Mouse (Mus musculus) right cerebral cortex, postnatal 10 days (tissue): ENCODE results near the gene Ttc9b.
"Not testable (repeated sequence)": the region's sequence is repeated elsewhere in the genome, so short reads cannot be mapped to it uniquely, and the experiment has no call there.

Experiments
- DNase-seq, 2 experiments: peaks; one replicate each; pipeline ENCODE4 v3.0.0; 2021; ENCODE audit warnings: low spot score in 2 of 2

Ttc9b gene

DNA sequence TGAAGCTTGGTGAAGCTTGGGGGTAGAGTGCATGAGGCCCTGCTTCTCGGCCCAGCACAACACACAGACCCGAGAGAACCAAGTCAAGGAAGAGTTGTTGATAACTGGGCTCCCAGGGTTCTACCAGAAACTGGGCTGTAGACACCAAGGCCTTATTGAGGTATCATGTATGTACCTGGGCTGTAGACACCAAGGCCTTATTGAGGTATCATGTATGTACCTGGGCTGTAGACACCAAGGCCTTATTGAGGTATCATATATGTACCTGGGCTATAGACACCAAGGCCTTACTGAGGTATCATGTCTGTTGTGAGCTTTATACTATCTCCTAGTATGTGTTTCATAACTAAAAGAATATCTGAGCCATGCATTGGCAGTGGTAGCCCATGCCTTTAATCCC is 18.6 kb upstream of the Ttc9b start:
- not testable (repeated sequence) for DNase-seq

DNA sequence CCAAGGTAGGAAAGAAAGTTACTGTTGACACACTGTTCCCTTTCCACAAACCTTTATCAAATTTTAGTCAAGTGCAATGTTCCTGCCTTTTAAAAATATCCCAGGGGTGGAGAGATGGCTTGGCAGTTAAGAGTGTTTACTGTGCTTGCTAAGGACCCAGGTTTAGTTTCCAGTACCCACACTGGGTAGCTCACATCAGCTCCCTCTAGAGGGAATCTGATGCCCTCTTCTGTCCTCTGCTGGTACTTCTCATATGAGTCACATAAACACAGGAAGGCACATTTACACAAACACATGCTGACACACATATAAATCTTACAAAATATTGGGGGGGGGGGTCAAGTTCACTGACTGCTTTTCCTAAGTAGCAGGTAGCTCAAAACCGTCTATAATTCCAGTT is 9.2 kb upstream of the Ttc9b start:
- no peak for DNase-seq

DNA sequence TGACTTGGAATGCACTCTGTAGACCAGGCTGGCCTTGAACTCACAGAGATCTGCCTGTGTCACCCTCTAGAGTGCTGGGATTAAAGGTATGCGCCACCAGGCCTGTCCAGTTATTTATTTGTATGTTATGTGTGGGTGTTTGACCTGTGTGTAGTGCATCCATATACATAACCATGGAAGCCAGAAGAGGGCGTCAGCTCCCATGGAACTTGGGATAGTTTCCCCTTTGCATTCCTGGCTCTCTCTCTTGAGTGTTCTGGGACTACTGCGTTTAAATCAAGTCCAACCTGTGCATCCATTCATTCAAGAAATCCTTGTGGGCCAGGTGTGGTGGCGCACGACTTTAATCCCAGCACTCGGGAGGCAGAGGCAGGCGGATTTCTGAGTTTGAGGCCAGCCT is 7.2 kb upstream of the Ttc9b start:
- no peak for DNase-seq

DNA sequence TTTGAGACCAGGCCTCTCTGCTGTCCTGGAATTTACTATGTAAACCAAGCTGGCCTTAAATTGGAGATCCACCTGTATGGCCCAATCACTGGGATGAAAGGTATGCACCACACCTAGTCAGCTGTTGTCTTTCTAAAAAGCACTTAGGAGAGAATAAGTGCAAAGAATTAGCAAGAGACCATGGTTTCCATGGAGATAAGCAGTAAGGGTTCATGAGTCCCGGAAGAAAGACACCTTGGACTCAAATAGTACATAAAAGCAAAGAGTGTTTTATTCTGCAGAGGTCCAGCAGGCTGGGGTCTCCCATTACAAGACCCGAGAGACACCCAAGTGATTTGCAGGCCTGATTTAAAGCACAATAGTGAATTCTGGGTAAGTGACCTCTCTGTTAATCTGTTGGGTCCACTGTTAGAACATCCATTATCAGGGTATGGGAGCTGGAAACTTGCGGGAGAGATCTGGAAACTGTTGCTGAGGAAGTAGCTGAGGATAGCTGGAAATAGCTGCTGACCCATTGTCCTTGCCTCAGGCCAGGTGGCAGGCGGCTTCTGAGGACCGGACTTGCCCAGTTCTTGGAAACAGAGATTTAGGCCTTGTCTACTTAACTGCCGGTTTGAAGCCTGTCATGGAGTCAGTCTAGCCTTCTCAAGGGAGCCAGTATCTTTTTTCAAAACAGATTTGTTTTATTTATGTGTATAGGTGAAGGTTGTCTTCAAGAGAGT is 6.3 kb upstream of the Ttc9b start:
- DNase-seq, result no peak

DNA sequence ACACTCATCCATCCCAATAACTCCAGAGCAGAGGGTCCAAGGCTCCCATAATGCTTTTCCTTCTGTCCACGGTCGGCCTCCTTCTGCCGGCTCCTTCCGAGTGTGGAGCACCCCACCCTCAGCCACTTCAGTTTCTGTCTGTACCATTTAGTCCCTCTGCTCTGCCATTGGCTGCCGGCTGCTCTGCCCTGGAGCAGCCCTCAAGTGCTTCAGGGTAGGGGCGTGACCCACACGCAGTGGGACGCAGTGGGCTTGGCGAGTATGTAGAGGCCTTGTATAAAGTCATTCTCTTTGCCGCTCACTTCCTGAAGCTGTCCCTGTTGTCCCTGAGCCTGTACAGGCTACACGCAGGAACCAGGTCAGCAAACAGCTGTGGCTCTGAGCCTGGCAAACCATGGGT is 4.0 kb upstream of the Ttc9b start:
- no peak for DNase-seq

DNA sequence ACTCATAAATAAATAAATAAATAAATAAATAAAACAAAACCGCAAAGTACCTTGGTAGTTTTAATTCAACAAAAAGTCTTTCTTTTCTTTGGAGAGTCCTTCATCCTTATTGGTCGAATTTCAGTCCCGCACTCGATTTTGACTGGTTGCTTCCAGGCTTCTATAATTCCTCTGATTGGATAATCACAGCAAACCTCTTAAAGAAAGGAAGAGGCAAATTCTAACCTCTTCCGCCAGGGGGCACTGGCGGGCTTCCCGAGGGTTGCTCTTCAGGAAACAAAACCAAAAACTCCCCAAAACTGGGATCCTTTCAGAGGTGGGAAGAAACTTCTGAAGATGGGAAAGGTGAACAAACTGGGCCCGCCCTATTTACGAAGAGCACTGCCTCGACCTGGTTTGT is 2.8 kb upstream of the Ttc9b start:
- DNase-seq, result peak; percentile 77 to 86

DNA sequence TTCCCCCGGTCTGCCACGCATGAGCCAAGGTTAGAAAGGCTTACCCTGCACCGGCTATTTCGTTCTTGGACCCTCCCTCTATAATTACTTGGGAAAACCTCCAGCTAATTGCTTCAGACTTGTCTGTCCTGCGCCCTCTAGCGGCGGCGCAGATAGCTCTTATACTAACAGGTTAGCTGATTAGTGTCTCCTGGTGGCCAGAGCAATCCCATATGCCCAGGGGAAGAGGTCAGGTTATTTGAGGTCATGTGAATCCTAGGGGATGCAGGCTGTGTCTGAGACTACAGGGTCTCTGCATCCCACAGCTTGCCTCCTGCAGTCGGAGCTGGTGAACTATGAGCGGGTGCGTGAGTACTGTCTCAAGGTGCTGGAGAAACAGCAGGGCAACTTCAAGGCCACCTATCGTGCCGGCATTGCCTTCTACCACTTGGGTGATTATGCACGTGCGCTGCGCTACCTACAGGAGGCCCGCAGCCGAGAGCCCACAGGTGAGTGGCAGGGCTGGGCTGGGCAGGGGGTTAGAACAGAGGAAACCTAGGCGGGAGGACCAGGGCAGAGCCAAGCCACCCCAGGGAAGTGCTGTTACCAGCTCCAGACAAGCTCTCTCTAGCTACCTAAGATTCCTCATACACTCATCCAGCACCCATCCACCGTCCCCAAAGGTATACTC is 1.0 kb downstream of the Ttc9b start:
- DNase-seq, result peak; percentile 65 to 74

DNA sequence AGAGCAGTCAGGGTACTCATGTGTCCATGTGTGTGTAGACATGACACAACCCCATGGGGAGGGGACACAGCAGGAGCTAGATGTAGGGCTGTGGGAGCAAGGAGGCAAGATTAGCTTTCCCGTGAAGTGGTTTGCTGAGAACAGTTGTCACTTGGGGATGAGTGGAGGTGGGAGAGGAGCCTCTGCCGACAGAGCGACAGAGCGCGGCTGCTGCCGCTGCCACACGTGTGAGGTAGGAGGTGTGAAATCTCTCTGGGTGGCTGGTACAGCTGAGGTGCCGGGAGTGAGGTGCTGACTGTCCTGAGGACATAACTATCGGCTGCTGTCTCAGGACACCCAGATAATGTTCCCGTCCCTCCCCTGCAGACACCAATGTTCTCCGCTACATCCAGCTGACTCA is 1.8 kb downstream of the Ttc9b start:
- peak in 1 of 2 experiments; percentile 52 for DNase-seq

DNA sequence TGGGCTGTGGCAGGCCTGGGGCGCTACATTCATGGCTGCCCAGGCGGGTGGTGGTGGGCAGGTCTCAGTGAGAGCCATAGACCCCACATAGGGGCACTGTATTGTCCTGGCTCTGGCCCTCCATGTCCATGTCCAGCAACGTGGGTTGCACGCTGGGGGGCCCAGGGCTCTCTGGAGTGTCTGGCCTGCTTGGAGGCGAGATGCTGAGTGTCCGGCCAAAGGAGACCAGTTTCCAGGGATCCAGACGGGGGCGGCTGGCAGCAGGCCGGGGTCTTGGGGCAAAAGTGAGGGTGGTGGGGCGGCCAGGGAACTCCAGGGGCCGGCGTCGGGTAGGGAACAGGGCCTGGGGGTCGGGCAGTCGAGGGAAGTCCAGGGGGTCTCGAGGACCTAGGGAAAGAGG is 2.9 kb downstream of the Ttc9b start:
- DNase-seq, result peak in 1 of 2 experiments; percentile 47

DNA sequence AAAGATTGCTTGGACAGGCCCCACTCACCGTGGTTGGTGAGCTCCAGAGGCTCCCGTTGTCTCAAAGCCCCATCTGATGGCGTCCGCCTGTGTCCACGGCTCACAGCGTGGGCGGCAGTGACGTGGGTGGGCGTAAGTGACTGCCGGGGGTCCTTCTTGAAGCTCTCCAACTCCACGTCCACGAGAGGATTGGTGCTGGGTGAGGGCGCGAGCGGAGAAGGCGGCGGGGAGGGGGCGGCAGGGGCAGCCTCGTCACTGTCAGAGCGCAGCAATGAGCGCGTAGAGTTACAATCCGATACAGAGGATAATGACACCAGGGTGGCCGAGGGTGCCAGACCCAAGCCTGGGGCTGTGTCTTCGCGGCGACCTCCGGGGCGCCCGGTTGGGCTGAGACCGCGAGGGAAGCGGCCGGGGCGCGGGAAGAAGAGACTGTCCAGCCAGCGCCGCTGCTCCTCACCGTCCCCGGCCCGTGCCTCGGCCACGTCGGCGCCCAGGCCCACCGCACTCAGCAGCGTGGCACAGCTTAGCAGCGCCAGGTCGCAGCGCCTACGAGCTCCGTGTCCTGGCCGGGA is 4.2 kb downstream of the Ttc9b start:
- DNase-seq, result peak in 1 of 2 experiments; percentile 56

DNA sequence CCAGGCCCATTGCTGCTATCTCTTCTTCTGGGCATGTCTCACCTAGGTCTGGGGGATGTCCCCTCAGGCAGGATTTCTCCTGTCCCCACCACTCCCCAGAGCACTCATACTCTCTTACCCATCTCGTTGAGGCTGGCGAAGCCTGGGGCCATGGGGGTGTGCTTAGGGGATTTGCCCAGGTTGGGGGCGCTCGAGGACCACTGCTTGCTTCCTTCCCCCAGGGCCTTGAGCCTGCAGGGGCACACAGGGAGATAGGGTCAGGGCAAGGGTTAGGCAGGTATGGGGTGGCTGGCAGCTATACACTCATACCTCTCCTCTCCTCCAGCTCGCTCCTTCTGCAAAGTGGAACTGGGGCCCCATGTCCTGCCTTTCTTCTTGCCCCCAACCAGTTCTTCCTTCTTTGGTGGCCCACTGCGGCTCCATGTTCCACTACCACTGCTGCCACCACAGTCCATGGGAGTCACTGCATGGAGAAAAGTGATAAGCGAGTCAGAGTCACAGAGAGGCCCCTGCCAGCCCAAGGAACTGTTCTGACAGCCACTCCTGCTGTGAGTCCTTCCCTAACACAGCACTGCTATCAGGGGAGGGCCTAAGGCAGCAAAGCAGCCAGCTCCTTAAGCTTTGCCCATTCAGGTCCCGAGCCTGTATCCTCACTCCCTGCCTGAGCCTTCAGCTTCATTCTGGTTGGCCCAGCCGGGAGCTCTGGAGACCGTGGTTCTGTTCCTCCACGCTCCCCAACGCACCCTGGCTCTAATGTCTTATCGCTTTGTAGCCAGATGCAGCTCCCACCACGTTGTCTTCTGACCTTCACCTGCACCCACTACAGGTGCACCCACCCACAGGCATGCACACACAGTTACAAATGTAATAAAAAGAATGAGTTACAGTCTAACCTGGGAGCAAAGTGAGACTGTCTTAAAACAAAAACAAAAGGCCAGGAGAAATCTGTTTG is 5.3 kb downstream of the Ttc9b start:
- peak in 1 of 2 experiments; percentile 51 for DNase-seq

DNA sequence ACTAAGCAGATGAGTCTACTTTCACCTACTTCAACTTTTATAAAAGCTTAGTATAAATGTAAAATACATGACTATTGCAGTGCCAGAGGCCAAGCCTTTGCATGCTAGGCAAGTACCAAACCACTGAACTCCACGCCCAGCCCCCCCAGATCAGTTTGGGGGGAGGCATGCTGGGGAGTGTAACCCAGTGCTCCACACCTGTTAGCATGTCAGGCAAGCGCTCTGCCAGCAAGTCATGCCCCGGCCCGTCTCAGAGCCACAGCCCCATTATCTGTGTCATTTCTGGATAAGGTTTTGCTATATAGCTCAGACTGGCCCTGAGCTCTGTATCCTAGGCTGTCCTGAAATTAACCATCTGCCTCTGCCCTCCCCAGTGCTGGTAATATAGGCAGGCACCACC is 8.3 kb downstream of the Ttc9b start:
- DNase-seq, result no peak

DNA sequence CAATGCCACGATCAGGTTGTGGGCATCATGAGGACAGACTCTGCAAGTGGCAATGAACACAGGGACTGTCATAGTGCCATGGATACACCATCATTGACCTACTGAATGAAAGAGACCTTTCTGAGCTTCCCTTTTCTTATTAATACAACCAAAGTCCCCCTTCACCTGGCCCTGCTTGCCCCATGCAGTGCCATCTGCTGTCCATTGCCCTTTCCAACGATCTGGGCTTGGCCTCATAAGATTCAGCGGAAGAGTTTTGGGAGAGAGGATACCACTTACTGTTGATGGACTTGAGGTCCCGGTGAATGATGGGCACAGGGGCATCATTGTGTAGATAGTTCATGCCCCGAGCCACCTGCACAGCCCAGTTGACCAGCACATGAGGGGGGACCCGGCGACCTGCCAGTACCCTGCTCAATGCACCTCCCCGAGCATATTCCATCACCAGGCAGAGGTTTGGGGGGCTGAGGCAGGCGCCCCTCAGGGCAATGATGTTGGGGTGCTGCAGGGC is 19.4 kb downstream of the Ttc9b start:
- no peak for DNase-seq

DNA sequence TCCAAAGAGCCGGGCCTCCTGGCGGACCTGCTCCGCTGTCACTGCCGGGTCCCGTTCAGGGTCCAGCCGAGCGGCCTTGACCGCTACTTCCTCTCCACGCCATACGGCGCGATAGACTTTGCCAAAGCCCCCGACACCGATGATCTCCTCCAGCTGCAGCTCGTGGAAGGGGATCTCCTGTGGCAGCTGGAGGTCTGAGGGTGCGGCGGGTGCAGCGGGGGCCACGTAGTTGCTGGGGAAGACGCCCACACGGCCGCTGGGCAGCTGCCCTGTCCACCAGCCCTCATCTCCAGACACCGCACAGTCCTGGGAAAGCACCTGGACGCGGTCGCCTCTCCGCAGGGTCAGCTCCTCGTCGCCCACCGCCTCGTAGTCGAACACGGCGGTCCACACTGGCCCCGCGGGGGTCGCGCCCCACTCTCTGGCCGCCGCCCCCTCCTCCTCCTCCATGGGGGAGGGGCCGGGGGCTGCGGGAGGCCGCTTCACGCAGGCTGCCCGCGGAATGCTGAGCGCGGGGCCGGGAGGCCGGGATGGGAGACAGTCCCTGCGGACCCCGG is 19.9 kb downstream of the Ttc9b start:
- DNase-seq, result peak; percentile 53 to 63

DNA sequence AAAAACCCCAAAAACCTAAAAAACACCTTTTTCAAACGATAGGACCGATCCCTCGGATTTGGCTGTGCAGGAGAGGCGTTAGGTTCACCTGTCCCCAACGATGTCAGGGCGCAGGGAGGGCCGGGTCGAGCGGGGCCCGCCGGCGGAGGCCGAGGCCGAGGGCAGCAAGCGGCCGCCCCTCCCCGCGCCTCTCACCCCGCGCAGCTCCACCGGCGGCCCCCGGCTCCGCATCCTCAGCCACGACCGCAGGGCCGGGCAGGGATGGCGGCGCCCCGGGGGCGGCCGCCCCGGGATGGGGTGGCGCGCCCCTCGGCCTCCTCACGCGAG is 20.4 kb downstream of the Ttc9b start:
- DNase-seq, result no peak

DNA sequence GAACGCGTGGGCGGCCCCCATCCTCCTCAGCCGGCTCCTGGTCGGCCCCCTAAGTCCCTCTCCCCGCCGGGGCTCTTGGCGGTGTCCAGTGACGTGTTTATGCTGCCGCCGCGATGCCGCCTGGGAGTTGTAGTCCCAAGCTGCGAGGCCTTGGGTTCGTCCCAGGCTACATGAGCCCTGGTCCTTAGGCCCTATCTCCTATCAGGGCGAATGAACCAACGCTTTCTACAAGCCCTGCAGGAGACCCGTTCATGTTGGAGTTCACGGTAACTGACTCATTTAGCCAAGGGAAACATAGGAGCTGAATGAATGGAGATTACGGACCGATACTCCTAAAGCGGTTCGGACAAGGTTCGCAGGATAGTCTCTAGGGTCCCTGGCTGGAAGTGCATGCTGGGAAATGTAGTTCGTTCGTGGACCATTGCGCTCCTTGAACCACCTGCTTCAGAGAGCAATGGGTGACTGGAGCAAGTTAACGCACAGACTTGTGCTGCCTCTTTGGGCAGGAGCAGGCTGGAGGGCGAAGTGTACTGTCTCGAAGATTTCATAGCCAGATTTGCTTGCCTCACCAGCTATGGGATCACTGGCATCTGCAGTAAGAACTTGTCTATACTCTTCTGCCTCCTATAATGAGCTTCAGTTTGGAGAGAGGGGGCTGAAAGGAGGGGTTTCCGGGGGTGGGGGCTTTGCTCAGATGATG is 21.0 kb downstream of the Ttc9b start, which contains the start of gene Map3k10:
Gene Map3k10, minus strand, starts transcription at position 77 of the 700 bp plus-strand sequence.
- DNase-seq, result peak; percentile 96 to 97

DNA sequence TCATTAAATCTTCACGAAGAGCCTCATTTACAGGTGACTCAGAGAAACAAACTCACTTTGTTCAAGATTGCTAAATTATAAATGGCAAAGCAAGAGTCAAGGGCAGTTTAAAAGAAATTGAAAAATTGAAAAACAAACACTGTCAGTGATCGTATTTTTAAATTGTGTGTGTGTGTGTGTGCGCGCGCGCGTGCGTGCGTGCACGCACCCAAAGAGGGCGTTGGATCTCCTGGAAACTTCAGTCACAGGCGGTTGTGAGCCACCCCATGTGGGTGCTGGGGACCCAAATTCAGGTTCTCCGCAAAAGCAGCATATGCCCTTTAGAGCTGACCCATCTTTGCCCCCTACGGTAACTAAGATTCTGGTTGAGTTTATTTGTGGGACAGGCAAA is 21.5 kb downstream of the Ttc9b start:
- DNase-seq, result peak in 1 of 2 experiments; percentile 36

DNA sequence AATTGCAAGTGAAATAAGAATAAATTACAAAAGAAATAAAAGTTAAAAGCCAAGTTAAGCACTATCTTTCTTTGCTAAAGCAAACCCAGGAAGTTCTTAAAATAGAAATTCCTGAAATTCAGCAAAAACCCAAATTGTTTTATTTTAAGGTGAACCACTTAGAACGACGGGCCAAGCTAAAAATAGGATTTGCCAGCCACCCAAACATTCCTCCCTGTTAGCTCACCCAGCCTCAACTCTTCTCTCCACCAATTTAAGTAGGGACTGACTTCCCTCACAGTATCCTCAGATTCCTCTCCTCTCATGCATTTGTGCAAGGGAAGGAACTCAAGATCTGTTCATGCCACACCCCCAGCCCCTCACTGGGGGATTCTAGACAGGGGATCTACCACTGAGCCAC is 29.5 kb downstream of the Ttc9b start:
- no peak for DNase-seq

DNA sequence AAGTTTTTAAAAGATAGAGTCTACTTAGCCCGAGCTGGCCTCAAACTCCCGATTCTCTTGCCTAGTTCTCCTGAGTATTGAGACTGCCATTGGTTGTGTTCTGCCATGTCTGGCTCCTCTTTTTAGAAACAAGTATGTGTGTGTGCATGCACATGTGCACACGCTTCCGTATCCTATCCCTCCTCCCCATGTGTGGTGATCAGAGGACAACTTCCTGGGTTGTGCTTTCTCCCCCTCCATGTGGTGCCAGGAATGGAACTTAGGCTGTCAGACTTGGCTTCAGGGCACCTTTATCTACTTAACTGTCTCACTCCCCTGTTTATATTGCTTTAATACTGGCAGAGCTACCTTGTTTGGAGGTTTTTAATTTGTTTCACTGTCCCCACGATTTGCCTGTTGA is 31.5 kb downstream of the Ttc9b start:
- DNase-seq, result no peak

DNA sequence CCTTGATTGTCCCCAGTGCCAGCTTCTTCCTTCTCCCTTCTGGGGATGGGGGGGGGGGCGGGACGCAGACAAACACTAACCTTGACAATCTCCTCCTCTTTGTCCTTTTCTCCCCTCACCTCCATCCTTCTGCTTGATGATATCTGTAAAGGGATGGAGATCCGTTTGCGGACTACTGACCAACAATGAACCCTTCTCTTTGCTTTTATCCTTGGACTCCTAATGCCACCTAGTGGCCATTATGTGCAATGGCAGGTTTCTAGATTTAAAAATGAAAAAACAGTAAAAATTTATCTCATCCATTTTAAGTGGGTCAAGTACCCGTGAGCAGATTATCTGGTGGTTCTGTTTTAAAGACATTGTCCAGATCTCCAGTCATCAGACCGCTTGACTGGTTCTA is 32.0 kb downstream of the Ttc9b start:
- no peak for DNase-seq

DNA sequence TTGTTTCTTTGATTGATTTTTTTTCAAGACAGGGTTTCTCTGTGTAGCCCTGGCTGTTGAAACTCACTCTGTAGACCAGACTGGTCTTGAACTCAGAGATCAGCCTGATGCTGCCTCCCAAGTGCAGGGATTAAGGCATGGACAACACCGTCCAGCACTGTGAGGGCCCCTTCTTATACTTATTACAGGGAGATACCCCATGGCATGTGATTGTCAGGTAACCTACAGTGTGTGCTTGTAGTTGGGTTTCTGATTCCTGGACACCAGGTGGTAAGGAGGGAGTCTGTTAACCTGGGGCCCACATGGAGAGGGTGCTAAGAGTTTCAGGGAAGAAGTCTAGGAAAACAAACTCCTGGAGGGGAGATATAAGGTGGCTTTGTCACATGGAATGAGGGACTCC is 33.3 kb downstream of the Ttc9b start:
- no peak for DNase-seq
